Mouse (Mus musculus) small intestine, adult 2 months (tissue): ENCODE measurements at regions not wholly inside any gene's neighbourhood (a gene's known extent, or its start where the extent isn't known, plus 50 kb on each side); places are given as distances from the start of the nearest gene placed in this dataset.

Experiments used
- CTCF ChIP-seq: fragments of 200-500 bp; IDR thresholded peaks from 2 replicates; pipeline ENCODE4 v1.5.1; 2012; ENCODE audit warnings: low read depth, mild to moderate bottlenecking, control low read depth, inconsistent platforms, low read length, moderate library complexity, mixed read lengths; ENCODE audit not compliant: insufficient replicate concordance, insufficient read length; ENCODE audit errors: extremely low read depth
- POLR2A ChIP-seq: fragments of 200-500 bp; IDR thresholded peaks from 2 replicates; pipeline ENCODE4 v1.6.1; 2012; ENCODE audit warnings: low read depth, mild to moderate bottlenecking, control low read depth, inconsistent platforms, low read length, moderate library complexity

- peak; percentile 40; the same call in 1 of the 2 replicates for TF ChIP-seq CTCF
- no peak for TF ChIP-seq POLR2A
Measured at GRCm38 (mm10) chr5:119571644-119572043, 98.8 kb upstream of the Tbx3 start.
